Mouse (Mus musculus) heart, postnatal 25 days (tissue): ENCODE results near the gene Tcf12. TPM values are rescaled to one million over a fixed set of nuclear protein-coding genes. Genes with fewer than 3 reads are reported as not detected.

Source experiments
- DNase-seq: peaks from one replicate; pipeline ENCODE4 v3.0.0; 2022; ENCODE audit warnings: low spot score
- intact Hi-C: fragments of 180-260 bp; cut with DNase I; formaldehyde crosslinking; loops from one replicate; pipeline ENCODE4 v1.15.1; 2025
- total RNA-seq, 2 experiments: library from RNA; stranded (reverse); gene quantifications; 2 replicates each; pipeline ENCODE4 v1.2.3; 2021

The Tcf12 gene
- total RNA-seq, 2 experiments from 2014 or later, result 30.5 to 38.1 TPM

DNA sequence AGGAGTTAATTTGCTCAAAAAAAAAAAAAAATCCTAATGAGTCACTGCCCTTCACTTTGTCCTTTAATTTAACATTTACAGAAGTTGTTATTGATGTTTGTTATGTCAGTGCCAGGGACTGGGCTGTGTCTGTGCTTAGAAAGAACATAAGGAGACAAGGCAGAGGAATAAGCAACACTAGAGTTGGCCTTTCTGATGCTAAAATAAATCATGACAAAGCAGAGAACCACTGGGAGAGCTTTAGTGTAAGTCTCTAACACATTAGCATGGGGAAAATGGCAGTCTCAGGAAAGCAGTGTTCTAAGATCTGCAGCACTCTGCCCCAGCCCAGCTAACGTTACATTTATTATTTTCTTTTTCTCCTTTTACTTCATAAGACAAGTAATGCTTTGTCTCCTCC is 121.3 kb downstream of the Tcf12 start:
- intact Hi-C loops, result no loop called here

DNA sequence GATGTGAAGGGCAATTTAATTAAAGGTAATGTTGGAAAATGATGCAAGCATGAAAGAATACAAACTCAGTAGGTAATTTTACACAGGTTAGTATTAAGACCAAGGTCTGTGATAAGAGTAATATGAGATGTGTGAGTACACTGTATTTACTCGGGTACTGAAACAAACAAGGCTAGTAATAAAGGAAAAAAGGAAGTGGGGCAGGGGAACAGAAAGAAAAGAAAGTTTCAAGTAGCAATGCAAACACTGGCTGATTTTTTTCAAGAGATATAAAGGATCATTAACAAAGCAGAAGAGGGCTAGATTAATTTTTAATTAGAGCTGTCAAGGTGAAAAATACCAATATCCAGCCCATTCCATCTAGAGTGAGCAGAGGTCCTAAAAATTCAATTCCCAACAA is 122.0 kb downstream of the Tcf12 start:
- intact Hi-C loops, result no loop called here

More for the DNA sequence above, 121.3 kb downstream of the Tcf12 start:
- no peak for DNase-seq

DNA sequence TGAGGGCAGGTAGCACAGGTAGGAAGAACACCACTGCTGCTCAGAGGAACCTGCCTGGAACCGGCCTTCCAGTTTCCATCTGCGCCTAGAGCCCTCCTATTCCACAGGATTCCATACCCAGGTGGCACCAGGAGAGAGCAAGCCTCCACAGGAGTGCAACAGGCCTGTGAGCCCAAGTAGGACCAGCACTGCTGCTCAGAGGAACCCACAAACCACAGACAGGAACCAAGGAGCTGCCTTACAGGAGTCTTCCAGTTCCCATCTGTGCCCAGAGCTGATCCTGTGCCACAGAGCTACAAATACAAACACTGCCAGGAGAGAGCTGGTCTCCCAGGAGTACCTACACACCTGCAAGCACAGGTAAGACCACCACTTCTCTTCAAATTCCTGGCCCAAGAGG is 125.0 kb downstream of the Tcf12 start:
- no peak for DNase-seq
- intact Hi-C loops, result no loop called here

More for the DNA sequence above, 122.0 kb downstream of the Tcf12 start:
- no peak for DNase-seq

DNA sequence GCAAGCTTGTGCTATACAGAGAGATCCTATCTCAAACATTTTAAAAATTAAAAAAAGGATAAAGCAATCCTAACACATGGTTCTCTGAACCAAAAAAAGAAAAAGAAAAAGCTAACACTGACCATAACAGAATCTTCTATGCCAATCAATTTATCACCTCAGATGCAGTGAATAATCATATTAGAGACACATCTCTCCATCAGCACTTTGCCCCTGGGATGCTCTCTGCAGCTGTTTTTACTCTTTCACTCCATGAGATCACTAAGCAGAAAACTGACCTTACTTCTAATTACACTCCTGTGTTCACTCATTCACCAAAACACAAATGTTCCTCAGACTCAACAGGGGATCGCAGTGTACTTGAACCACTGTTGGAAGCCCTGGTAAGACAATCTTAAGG is 128.8 kb downstream of the Tcf12 start:
- intact Hi-C loops, result no loop called here
- no peak for DNase-seq

DNA sequence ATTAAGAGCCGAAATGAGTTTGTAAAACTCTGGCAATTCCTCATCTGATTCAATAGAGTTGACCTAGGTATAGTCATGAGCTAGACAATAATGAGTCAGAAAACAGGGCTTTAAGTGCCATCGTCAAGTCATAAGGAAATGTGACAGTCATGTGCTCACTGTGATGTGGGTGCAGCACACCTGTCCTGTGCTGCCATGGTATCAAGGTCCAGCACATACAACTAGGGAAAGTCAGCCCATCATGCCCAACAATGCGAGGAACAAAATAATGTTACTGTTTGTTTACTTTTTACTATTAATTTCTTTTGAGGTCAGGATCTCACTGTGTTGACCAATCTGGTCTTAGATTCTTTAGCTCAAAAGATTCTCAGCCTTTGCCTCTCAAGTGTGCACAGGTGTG is 130.6 kb downstream of the Tcf12 start:
- no peak for DNase-seq
- intact Hi-C loops, result loop anchor here (2.0 kb wide), 1 partner anchor 130 kb away; the partner anchor contains the start of gene Tcf12

DNA sequence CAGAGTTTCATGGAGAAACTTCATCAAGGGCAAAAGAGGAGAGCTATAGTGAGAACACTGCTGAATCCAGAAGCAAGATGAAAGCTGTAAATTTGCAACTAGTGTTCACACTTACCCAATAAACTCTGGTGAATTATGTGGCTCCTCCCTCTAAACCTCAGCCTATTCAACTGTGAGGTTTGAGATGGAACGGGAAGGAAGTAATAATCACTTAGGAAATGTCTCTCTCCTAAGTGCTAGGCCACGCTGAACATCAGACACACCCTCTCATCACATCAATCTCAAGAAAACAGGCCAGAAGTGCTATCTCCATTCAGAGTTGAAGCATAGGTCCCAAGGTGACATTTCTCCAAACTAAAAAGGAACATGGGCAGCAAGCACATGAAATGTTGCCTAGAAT is 131.1 kb downstream of the Tcf12 start:
- intact Hi-C loops, result loop anchor here (2.0 kb wide), 1 partner anchor 130 kb away; the partner anchor contains the start of gene Tcf12
- DNase-seq, result no peak

DNA sequence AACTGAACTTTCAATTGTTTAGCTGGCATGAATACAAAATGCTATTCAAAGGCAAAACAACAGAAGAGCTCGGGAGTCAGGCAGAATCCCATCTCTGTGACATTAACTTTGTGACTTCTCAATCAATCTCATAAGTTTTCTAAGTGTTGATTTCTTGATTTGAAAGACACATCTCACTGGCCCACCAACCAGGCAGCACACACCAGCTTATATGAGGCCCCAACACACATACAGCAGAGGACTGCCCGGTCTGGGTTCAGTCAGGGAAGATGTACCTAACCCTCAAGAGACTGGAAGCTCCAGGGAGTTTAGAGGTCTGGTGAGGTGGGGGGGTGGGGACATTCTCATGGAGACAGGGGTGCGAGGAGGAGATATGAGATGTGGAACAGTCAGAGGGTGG is 132.8 kb downstream of the Tcf12 start:
- DNase-seq, result no peak
- intact Hi-C loops, result no loop called here

DNA sequence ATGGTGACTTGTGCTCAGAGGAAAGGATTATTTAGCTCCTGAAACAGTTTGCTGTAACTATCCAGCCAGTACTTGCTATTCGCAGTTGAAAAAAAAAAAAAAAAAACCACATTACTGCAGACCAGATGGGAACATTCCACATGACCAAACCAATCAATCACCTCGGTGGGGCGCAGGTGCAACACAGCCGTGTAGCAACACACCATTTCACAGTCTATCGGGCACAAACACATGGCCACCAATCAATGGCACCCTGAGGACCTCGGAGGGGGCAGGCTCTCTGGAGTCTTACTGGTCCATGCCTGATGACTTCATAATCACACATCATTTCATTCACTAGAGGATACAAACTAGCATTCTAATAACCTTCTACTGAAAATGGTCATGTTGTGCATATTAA is 135.6 kb downstream of the Tcf12 start:
- intact Hi-C loops, result no loop called here
- no peak for DNase-seq

DNA sequence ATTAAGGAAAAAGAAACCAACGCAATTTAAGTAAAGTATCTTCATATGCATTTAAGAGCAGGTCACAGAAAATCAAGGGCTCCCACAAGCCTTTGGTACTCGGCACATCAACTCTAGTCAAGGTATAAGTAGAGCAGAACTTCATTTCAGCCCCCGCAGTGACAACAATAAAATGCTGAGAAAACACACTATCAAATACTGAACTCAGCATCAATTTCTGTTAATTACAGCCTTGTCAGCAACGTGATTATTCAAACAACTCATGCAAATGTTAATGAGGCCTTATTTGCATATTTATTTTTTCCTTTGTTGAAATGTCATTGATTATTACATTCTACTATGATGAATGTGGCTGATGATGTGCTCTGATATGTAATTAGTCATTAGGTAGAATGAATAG is 136.5 kb downstream of the Tcf12 start:
- DNase-seq, result no peak
- intact Hi-C loops, result no loop called here

DNA sequence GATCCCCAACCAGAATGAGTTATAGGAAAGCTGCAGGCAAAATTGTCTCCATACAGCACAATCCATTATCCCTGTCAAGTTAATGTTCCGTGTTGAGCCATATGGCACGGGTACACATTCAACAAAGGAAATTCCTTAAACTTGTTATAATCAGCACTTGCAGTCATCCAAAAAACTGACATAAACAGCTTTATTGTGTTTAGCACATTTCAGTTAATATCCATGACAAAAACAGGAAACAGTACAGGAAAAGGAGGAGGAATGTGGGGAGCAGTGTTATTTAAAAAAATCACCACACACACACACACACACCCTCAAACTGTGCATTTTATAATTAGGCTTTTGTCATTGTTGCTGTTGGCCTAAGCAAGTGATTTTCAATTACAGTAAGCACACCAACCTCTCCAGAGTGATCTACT is 137.1 kb downstream of the Tcf12 start:
- intact Hi-C loops, result no loop called here
- DNase-seq, result no peak

DNA sequence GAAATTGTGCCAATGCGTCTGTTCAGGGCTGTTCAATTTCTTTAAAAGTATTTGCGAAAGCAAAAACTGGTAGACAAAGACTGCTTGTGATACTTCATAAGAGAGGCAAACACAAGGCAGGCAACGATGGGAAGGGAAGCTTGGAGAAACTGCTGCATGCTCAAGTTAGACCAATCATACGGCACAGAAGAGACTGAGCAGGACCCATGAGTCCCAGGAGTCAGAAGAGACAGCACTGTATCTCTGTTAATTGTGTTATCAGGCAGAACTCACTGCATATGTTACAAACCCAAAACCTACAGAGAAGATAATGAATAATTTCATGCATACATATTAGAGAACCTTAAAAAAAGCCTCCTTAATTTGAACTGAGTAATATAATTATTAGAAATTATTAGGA is 147.6 kb downstream of the Tcf12 start:
- intact Hi-C loops, result loop anchor here (5.0 kb wide), 2 partner anchors 132 to 148 kb away; partner anchors contain the start of gene Tcf12
- DNase-seq, result no peak

DNA sequence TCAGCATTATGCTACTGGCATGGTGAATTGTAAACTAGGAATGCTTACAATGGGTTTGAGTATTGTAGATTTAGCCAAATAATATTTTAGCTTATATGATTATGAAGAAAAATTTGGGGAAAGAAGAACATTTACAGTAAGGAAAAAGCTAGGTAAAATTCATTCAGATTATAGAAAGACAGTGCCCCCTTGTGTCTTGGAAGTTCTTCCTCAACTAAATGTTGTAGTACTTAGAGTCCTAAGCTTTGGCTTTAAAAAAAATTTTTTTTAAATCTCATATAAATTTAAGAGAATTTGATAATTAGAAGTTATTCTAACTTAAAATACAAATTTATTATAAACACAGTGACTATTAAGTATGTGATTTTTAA is 151.7 kb downstream of the Tcf12 start:
- DNase-seq, result no peak
- intact Hi-C loops, result loop anchor here (5.0 kb wide), 2 partner anchors 128 to 152 kb away; partner anchors contain the start of gene Tcf12

DNA sequence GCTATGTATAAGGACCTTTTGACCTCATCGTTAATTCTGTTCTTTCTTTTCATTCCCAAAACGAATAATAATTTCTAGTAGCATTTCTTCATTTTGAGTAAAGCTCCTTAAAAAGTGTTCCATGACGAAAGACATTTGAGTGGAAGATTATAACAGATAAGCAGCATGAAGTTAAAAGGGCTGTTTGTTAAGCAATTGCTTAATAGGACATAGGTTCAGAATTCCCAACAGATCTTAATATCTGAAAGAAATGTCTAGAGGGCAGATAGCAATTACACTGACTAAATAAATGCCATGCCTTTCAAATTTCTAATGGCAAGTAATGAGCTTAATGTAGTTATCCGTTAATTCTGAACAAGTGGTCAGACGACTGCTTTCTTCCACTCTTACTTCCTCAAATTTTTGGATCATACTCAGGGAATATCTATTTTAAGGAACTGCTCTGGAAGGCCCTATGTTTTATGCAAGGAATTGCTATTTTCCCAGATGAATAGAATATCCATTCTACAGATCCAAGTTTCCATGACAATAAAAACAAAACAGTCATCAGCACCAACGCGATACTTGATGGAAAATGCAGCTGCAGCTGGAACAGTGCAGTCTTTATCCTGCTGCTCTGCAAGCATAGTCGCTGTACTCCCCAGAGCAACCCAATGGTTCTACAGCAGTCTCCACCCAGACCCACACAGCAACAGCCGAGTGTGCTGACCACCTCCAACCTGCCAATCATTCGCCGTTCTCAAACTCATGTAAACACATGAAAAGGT is 152.2 kb downstream of the Tcf12 start:
- intact Hi-C loops, result loop anchor here (5.0 kb wide), 3 partner anchors 62 to 153 kb away; partner anchors contain the start of gene Tcf12
- DNase-seq, result peak; percentile 35

DNA sequence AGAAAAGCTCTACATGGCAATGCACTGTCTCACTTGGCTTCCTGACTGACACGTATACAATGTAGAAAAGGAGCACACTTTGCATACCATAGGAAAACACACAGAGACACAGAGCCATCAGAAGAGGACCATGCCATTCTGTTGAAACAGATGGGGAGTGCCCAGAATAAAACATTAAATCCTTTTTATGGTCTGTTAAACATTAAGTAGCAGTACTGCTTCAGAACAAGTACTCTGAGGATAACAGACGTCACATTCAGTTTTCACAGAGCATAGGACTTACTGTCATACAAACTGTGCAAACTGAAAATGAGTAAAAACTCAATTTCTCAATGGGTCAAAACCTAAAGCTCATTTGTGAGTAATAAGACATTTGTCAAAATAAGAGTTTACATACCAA is 158.5 kb downstream of the Tcf12 start:
- DNase-seq, result no peak
- intact Hi-C loops, result no loop called here

DNA sequence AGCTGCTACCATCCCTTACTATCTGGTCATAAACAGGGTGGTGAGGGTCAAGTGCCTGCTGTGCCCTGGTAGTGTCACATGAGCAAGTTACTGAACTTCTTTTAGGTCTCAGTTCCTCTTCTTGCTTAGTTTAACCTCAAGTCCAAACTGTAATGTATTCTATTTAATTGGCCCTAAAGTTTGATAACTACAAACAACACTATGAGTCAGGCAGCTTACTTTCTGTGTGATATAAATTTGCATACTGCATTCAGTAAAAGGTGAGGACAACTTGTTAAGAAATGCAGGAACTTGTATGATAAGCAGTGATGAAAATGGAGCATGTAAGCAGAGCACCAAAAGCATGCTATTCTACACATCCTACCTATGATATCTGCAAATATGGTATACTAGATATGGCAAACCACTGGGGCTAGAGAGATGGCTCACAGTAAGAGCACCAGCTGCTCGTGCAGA is 159.0 kb downstream of the Tcf12 start:
- no peak for DNase-seq
- intact Hi-C loops, result no loop called here

DNA sequence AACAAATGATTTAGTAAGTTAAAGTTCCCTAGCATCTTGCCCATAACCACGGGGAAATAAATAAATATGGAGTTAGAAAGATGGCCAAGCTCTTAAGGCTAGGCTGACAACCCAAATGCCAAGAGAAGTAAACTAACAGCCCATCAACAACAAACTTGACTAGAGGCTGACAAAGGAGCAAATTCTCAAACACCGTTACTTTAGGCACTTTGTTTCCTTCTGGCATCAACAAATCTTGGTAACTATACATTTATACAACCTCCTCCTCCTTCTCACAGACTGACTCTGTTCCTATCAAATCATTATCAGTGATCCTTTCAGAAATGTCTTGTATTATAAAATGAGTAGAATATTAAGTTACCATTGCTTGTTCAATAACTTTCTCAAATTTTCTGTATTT is 159.7 kb downstream of the Tcf12 start:
- intact Hi-C loops, result no loop called here
- DNase-seq, result no peak

DNA sequence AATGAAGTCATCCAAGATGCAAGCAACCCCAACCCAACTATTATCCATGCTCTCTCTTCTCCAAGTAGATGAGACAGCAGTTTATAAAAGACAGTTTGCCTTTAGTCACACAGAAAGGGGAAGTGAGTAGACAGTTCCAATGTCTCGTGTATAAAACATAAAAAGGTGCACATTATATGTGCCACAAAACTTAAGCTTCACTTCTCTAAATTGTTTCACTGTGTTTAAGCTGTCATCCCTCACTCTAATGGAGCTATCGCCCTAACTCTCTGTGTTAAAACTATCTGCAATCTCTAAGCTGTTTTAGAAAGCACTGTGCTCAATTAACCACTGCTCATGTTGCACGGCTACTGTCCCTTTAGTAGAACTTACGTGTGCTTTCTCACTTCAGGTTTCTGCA is 160.3 kb downstream of the Tcf12 start:
- DNase-seq, result no peak
- intact Hi-C loops, result no loop called here

DNA sequence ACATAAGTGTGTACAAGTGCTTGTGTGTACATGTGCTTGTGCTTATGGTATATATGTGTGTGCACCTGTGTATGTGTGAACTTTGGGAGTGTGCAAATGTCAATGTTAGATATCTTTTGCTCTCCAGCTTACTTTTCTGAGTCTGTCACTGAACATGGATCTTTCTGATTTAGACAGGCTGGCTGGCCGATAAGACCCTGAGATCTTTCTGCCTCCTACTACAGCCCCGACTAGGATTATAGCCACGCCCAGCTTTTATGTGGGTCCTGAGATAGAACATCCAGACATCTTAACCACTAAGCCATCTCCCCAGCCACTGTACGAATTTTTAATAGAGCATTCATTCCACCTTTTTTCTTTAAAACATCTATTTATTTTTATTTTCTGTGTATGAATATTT is 166.9 kb downstream of the Tcf12 start:
- intact Hi-C loops, result no loop called here
- no peak for DNase-seq

DNA sequence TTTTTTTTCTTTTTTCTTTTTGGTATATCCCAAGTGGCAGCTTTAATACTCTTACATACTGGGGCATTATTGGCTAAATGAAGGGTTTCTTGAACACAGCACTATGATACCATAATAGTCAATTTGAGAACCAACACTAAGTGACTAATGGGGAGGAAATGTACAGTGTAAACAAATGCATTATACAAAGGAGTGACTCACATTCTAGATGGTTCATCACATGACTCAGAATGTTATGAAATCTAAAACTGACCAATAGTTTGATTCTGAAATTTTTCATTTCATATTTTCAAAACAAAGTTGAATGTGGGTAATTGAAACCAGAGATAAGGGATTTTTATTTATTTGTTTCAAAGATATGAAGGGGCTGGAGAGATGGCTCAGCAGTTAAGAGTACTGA is 169.2 kb downstream of the Tcf12 start:
- intact Hi-C loops, result no loop called here
- no peak for DNase-seq

DNA sequence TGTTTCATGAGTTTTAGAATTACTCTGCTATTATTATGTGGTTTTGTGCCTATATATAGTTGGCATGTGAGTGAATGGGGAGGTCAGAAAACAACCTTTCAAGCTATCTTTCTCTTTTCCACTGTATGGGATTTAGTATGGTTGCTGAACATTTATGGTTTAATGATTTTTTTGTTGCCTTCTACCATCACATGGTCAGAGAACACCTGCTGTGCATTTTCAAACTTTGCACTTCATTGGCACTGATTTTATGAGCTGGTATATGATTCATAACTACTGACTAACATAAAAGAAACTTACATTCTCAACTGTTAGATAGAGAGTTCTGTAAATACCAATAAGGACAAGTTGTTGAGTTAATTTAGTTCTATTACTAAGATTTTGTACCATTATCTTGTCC is 171.7 kb downstream of the Tcf12 start:
- intact Hi-C loops, result no loop called here
- no peak for DNase-seq

DNA sequence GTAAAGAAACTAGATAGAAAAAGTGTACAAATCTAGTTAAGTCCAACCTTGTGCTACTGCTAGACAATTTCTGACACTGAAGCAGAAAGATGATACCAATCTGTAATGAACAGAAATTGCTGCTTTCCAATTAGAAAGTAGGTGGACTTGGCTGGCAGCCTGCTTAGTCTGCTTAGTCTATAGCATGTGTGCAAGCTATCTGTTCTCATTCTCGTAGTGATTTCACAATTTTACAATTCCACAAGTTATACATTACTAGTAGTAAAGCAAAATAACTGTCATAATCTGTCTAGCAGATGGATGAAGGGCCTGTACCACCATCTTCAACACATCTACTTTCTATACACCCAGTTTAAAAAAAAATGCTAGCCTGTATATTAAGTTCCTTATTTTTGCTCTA is 175.5 kb downstream of the Tcf12 start:
- no peak for DNase-seq
- intact Hi-C loops, result no loop called here

DNA sequence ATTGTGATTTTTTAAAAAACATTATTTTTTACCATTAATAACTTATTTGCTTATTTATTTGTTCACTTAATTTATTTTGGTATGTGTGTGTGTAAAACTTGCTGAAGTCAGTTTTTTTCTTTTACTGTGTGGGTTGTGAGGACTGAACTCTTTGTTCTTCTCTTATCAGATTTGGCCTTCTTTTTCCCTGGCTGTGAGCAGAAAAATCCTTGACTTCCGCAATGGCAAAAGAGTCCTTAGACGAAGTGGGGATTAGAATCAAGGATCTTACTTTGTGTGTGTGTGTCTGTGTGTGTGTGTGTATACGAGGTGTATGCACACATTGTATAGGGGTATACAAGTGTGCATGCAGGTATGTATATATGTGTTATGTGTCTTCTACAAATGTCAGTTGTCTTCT is 176.8 kb downstream of the Tcf12 start:
- intact Hi-C loops, result loop anchor here (5.0 kb wide), 1 partner anchor 38 kb away; no protein-coding TSS in a partner anchor

More for the DNA sequence above, 176.8 kb downstream of the Tcf12 start:
- no peak for DNase-seq
